Mouse (Mus musculus): ENCODE data around the gene Tarbp1. TPM values are rescaled to one million over a fixed set of nuclear protein-coding genes. Genes with fewer than 3 reads are reported as not detected.
A peak's percentile ranks its signal among the peaks of the same experiment; 100 is the strongest.

The Tarbp1 gene
- polyA plus RNA-seq, 1 experiment from 2014 or later, result 0.99 TPM

- Histone ChIP-seq H3K4me3 (ENCODE audit: low read depth, low read length) (no peak overlapping the region), H3K27me3 (replicated peaks; ENCODE audit: control insufficient read depth, insufficient read depth, low read length) (no peaks in the 10 kb centered on the region), H3K36me3 (ENCODE audit: control insufficient read depth, insufficient read depth) (no peaks in the 10 kb centered on the region), H3K4me2 (replicated peaks; ENCODE audit: low read depth) (no peak overlapping the region), H3K4me1 (replicated peaks; ENCODE audit: control insufficient read depth, insufficient read depth, low read length) (peaks cover 6% of the 10 kb centered on the region; the same call in 1 of the 2 replicates), H3K9me3 (ENCODE audit: control insufficient read depth) (no peaks in the 10 kb centered on the region), H3K9ac (ENCODE audit: low read depth, low read length) (no peak overlapping the region), H3K27ac (ENCODE audit: low read depth, low read length) (no peak overlapping the region)
- TF ChIP-seq CTCF (IDR thresholded peaks at IDR 0.05; ENCODE audit: low read depth), result no peak
- ATAC-seq, result no peak
- WGBS, result 38% methylated on average over 2 of the region's 2 CpGs
These were observed 27.9 kb upstream of the Tarbp1 start for GRCm38 (mm10) chr8:126502722-126503121.

- no peaks in the 10 kb centered on the region for H3K36me3 ChIP-seq (ENCODE audit: control insufficient read depth, insufficient read depth)
- 81% methylated on average over 2 of the region's 2 CpGs for WGBS
- TF ChIP-seq CTCF (IDR thresholded peaks at IDR 0.05; ENCODE audit: low read depth), result no peak
- no peak overlapping the region for H3K27ac ChIP-seq (ENCODE audit: low read depth, low read length)
- H3K27me3 ChIP-seq (replicated peaks; ENCODE audit: control insufficient read depth, insufficient read depth, low read length), result no peaks in the 10 kb centered on the region
- no peak overlapping the region for H3K4me2 ChIP-seq (replicated peaks; ENCODE audit: low read depth)
- H3K4me1 ChIP-seq (replicated peaks; ENCODE audit: control insufficient read depth, insufficient read depth, low read length), result peaks cover 6% of the 10 kb centered on the region; the same call in 1 of the 2 replicates
- ATAC-seq, result no peak
- no peaks in the 10 kb centered on the region for H3K9me3 ChIP-seq (ENCODE audit: control insufficient read depth)
- H3K4me3 ChIP-seq (ENCODE audit: low read depth, low read length), result no peak overlapping the region
- no peak overlapping the region for H3K9ac ChIP-seq (ENCODE audit: low read depth, low read length)
These were observed 24.5 kb upstream of the Tarbp1 start for GRCm38 (mm10) chr8:126499371-126499770.

GRCm38 (mm10) chr8:126498465-126498864 is 23.6 kb upstream of the Tarbp1 start:
- no peak for TF ChIP-seq CTCF (IDR thresholded peaks at IDR 0.05; ENCODE audit: low read depth)
- H3K27me3 ChIP-seq (replicated peaks; ENCODE audit: control insufficient read depth, insufficient read depth, low read length), result no peaks in the 10 kb centered on the region
- no peak overlapping the region for H3K4me2 ChIP-seq (replicated peaks; ENCODE audit: low read depth)
- WGBS, result 67% methylated on average over 6 of the region's 6 CpGs
- peaks cover 6% of the 10 kb centered on the region; the same call in 1 of the 2 replicates for H3K4me1 ChIP-seq (replicated peaks; ENCODE audit: control insufficient read depth, insufficient read depth, low read length)
- H3K9ac ChIP-seq (ENCODE audit: low read depth, low read length), result no peak overlapping the region
- H3K27ac ChIP-seq (ENCODE audit: low read depth, low read length), result no peak overlapping the region
- no peak overlapping the region for H3K4me3 ChIP-seq (ENCODE audit: low read depth, low read length)
- H3K9me3 ChIP-seq (ENCODE audit: control insufficient read depth), result no peaks in the 10 kb centered on the region
- no peaks in the 10 kb centered on the region for H3K36me3 ChIP-seq (ENCODE audit: control insufficient read depth, insufficient read depth)
- no peak for ATAC-seq

GRCm38 (mm10) chr8:126497541-126498428 is 22.9 kb upstream of the Tarbp1 start:
- peak; percentile 100 for TF ChIP-seq CTCF (IDR thresholded peaks at IDR 0.05; ENCODE audit: low read depth)
- Histone ChIP-seq H3K9me3 (ENCODE audit: control insufficient read depth) (no peaks in the 10 kb centered on the region), H3K9ac (ENCODE audit: low read depth, low read length) (peak overlapping the region; percentile 41; the same call in 1 of the 2 replicates), H3K27ac (ENCODE audit: low read depth, low read length) (peak overlapping the region; percentile 24; the same call in 1 of the 2 replicates), H3K4me1 (replicated peaks; ENCODE audit: control insufficient read depth, insufficient read depth, low read length) (peaks cover 6% of the 10 kb centered on the region; the same call in 1 of the 2 replicates), H3K36me3 (ENCODE audit: control insufficient read depth, insufficient read depth) (no peaks in the 10 kb centered on the region), H3K27me3 (replicated peaks; ENCODE audit: control insufficient read depth, insufficient read depth, low read length) (no peaks in the 10 kb centered on the region), H3K4me3 (ENCODE audit: low read depth, low read length) (peak overlapping the region; percentile 1; the same call in 1 of the 2 replicates), H3K4me2 (replicated peaks; ENCODE audit: low read depth) (peak overlapping the region; percentile 53)
- WGBS, result 32% methylated on average over 27 of the region's 27 CpGs
- ATAC-seq, result peak; percentile 89

GRCm38 (mm10) chr8:126496915-126497314 is 22.1 kb upstream of the Tarbp1 start:
- whole genome bisulfite sequencing, result 74% methylated on average over 5 of the region's 5 CpGs
- H3K4me2 ChIP-seq (replicated peaks; ENCODE audit: low read depth), result no peak overlapping the region
- TF ChIP-seq CTCF (IDR thresholded peaks at IDR 0.05; ENCODE audit: low read depth), result no peak
- no peak overlapping the region for H3K27ac ChIP-seq (ENCODE audit: low read depth, low read length)
- no peaks in the 10 kb centered on the region for H3K36me3 ChIP-seq (ENCODE audit: control insufficient read depth, insufficient read depth)
- no peak overlapping the region for H3K4me3 ChIP-seq (ENCODE audit: low read depth, low read length)
- ATAC-seq, result no peak
- peaks cover 6% of the 10 kb centered on the region; the same call in 1 of the 2 replicates for H3K4me1 ChIP-seq (replicated peaks; ENCODE audit: control insufficient read depth, insufficient read depth, low read length)
- no peak overlapping the region for H3K9ac ChIP-seq (ENCODE audit: low read depth, low read length)
- no peaks in the 10 kb centered on the region for H3K27me3 ChIP-seq (replicated peaks; ENCODE audit: control insufficient read depth, insufficient read depth, low read length)
- H3K9me3 ChIP-seq (ENCODE audit: control insufficient read depth), result no peaks in the 10 kb centered on the region

GRCm38 (mm10) chr8:126495461-126495860 is 20.6 kb upstream of the Tarbp1 start:
- H3K4me3 ChIP-seq (ENCODE audit: low read depth, low read length), result no peak overlapping the region
- peaks cover 6% of the 10 kb centered on the region; the same call in 1 of the 2 replicates for H3K4me1 ChIP-seq (replicated peaks; ENCODE audit: control insufficient read depth, insufficient read depth, low read length)
- no peak overlapping the region for H3K9ac ChIP-seq (ENCODE audit: low read depth, low read length)
- no peaks in the 10 kb centered on the region for H3K27me3 ChIP-seq (replicated peaks; ENCODE audit: control insufficient read depth, insufficient read depth, low read length)
- 83% methylated on average over 12 of the region's 12 CpGs for WGBS
- no peak overlapping the region for H3K27ac ChIP-seq (ENCODE audit: low read depth, low read length)
- no peak overlapping the region for H3K4me2 ChIP-seq (replicated peaks; ENCODE audit: low read depth)
- H3K36me3 ChIP-seq (ENCODE audit: control insufficient read depth, insufficient read depth), result no peaks in the 10 kb centered on the region
- no peaks in the 10 kb centered on the region for H3K9me3 ChIP-seq (ENCODE audit: control insufficient read depth)
- TF ChIP-seq CTCF (IDR thresholded peaks at IDR 0.05; ENCODE audit: low read depth), result no peak
- ATAC-seq, result no peak
